Mouse (Mus musculus) layer of hippocampus, adult 9-11 months (tissue): Measurements from ENCODE around the gene Hjurp.

Experiments
- DNase-seq: peaks from one replicate; pipeline ENCODE4 v3.0.0; 2022

The Hjurp gene

DNA sequence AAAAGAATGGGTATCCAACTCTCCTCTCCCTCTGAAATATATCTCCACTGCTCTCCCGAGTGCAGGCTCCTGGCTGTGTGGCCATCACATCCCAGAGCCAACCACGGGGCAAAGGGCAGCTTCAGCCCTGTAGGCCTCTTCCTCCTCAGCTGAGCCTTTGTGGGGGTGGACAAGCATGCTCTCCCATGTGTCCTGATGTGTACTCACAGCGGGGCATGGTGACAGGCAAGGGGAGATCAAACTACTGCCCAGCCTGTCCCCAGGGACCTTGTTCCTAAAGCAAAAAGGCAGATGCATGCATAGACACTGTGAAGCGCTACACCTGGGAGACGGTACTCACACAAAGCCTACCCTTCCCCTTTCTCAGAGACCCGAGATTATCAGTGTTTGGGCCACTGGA, 17.3 kb downstream of the Hjurp start:
- DNase-seq: no peak

- DNase-seq: no peak
Measured at GRCm38 (mm10) chr1:88259643-88260024, 17.8 kb downstream of the Hjurp start.

DNA sequence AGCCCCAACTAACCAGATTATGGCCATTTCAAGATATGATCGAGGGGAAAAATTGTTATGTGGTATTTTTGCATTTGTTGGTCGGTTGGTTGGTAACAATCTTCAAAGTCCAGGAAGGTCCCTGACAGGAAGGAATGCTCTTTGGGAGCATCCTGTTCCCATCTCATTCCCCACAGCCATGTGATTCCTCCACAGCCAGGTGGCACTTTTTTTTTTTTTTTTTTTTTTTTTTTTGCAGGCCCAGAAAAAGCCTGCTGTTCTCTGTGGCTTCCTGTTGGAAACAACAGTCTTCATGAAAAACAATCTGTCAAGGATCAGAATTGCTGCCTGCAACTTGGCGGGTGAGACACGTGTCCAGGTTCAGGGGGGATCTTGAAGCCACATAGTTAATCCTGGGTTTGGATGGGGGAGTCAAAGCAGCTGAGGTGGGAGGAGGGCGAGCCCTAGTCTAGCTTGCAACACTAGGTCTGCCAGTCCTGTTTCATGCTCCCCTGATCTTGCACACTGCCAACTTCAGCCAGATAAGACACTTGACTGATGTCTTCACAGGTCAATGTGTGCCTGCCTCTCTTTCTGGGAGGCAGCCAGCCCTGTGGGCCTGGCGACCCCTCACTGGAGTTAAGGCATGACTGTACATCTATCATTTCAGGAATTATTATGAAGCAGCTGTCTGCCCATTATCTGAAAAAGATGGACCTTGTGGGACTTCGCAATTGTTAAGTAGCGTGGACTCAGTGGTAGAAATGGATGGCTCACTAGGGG, 18.4 kb downstream of the Hjurp start:
- DNase-seq: no peak

DNA sequence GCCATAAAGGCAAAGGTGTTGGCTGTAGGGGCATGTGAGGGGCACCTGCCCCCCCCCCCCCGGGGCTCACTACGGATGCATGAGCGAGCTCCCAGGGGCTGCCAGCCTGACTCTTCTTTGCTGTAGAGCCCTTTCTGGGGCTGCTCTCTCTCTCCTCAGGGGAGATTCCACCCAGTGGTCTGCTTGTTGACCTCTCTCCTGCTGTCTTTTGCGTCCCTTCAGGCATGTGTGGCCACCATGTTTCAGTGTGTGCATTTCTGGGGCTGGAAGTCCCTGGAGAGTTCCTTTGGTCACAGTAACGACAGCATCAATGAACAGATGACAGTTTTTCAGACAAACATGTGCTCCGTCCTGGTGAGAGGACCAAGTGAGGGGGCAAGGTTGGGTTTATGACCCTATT, 19.1 kb downstream of the Hjurp start:
- no peak for DNase-seq

DNA sequence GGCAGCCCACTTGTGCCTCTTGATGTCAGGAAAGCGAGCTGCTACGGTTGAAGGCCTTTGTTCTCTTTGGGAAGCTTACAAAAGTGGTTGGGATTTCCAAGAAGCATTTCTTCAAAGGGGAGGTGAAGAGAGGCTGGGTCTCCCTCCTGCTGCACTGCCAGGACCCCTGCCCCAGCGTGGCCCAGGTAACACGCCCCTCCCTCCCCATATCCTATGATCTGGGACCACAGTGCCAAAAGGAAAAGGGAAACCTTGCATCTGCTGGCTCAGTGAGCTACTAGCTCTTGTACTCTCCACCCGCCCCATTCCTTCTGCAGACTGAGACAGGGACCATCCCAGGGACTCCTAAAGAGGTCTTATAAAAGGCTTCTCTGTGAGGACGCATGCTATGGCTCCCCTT, 19.8 kb downstream of the Hjurp start:
- no peak for DNase-seq

- no peak for DNase-seq
Measured at GRCm38 (mm10) chr1:88256886-88257663, 20.4 kb downstream of the Hjurp start.

GRCm38 (mm10) chr1:88255989-88256754, 21.3 kb downstream of the Hjurp start:
- DNase-seq: no peak

GRCm38 (mm10) chr1:88255466-88255857, 22.0 kb downstream of the Hjurp start:
- no peak for DNase-seq

DNA sequence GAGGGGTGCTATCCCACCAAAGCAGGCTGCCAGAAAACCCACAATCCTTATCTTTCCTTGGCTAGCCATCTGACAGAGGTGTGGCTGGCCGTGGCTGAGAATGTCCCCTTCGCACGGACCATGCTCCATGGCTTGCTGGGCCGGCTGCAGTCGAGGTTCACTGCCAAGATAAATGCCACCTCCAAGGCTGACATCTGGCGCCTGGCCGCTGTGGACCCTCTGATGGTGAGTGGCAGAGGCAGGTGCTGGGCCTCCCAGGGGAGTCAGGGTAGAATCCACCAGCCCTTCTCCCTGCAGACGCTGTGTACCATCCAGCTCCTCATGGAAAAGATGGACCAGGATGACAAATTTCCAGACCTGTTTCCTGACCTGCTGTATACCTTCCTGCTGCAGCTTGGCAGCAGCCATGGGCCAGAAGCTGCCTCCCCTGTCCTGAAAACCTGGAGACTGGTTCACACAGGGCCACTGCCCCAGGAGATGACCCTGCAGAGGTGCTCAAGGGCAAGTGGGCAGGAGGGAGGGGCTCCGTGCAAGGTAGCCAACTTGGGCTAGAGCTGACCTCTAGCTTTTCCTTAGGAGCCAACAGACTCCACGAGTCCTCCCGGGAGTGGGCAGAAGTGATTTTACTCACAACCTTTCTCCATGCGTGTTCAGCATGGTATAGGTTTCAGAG, 22.5 kb downstream of the Hjurp start:
- DNase-seq: no peak

GRCm38 (mm10) chr1:88253540-88253939, 23.9 kb downstream of the Hjurp start:
- no peak for DNase-seq

DNA sequence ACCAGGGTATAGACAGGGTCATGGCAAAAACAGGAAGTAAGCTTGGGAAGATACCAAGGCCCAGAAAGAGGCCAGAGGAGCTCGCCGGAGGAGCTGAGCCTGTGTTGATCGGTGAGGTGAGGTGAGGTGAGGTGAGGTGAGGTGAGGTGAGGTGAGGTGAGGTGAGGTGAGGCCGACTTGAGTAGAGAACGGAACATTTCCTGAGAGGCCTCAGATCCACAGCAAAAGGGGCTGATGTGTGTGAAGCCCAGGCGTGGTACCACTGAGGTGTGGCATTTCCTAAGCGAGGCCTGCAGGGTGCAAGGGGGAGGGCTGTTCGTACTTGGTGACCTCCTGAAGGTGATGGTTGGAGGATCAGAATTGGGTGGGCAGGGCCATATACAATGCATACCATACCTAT, 24.3 kb downstream of the Hjurp start:
- DNase-seq: no peak

GRCm38 (mm10) chr1:88250023-88250422, 27.4 kb downstream of the Hjurp start:
- DNase-seq: no peak

GRCm38 (mm10) chr1:88249596-88249995, 27.8 kb downstream of the Hjurp start:
- DNase-seq: no peak

- DNase-seq: no peak
Measured at GRCm38 (mm10) chr1:88248658-88249057, 28.8 kb downstream of the Hjurp start.

DNA sequence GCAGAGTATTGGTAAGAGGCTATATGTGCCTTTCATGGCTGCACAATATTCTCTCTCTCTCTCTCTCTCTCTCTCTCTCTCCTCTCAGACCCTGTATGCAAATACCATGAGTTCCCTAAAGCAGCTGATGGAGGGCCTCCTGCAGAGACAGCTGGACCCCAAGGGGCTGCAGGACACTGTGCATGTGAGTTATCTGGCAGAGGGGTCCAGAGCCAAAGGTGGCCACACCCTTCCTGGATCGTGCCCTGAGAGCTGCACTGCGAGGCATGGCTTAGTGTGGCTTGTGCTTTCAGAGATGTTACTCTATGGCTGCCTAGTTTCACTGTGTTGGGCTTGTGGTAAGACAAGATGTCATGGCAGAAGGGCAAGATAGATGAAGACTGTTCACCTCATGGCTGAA, 29.8 kb downstream of the Hjurp start:
- DNase-seq: no peak

- no peak for DNase-seq
Measured at GRCm38 (mm10) chr1:88246386-88246785, 31.0 kb downstream of the Hjurp start.

GRCm38 (mm10) chr1:88245881-88246280, 31.6 kb downstream of the Hjurp start:
- DNase-seq: no peak

DNA sequence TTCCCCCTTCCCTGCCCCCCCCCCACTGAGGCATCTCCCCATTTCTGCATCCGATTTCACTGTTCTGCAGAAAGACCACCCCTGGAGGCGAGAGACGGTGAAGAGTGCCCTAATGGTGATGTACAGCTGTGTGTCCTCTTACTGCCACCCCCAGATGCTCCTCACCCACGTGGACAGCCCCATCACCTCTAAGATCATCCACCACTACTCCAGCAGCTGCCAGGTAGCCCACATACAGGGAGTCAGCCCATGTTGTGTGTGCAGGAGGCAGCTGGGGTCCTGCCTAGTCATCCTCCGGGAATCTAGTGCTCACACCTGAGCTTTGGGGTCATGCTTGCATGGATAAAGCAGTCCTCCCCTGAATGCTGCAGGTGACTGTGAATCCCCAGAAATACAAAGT, 33.6 kb downstream of the Hjurp start:
- no peak for DNase-seq

- DNase-seq: no peak
Measured at GRCm38 (mm10) chr1:88240579-88240978, 36.9 kb downstream of the Hjurp start.

GRCm38 (mm10) chr1:88240072-88240471, 37.4 kb downstream of the Hjurp start:
- DNase-seq: no peak

GRCm38 (mm10) chr1:88238771-88239170, 38.7 kb downstream of the Hjurp start:
- no peak for DNase-seq

GRCm38 (mm10) chr1:88237311-88237710, 40.1 kb downstream of the Hjurp start:
- DNase-seq: no peak

DNA sequence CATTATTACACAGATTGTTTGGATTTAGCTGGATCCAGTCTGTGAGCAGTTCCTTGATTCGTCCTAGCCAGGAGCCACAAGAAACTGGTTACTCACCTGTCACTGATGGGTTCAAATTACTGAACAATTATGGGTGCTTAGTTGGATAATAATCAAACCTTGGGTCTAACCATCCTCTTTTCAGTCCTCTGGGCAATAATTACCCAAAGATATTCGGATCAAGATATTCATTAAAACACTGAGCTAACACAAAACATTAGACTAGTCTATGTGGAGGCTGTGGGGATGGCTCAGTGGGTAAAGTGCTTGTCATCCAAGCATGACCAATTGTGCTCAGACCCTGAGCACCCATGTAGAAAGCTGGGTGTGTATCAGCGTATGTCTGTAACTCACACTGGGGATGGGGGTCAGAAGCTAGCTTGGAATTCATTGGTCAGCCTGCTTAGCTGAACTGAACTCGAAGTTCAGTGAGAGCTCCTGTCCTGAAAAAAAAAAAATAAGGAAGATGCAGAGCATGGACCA, 41.5 kb downstream of the Hjurp start:
- no peak for DNase-seq
